Mouse (Mus musculus): ENCODE measurements around the gene Trim9. TPM values are rescaled to one million over a fixed set of nuclear protein-coding genes. Genes with fewer than 3 reads are reported as not detected.

The Trim9 gene
- 66.6 and 69.5 TPM in 2 replicates for polyA plus RNA-seq (2021; fragmentation: Nextera tagmentation)
- long read RNA-seq, experiment 1, full-length matches to known transcripts: 66 of 384 reads
- long read RNA-seq, experiment 1, partial matches to known transcripts: 173 of 384 reads
- long read RNA-seq, experiment 1, other reads (novel, unspliced or antisense): 145 of 384 reads
- long read RNA-seq, experiment 2, full-length matches to known transcripts: 4 of 64 reads
- long read RNA-seq, experiment 2, partial matches to known transcripts: 18 of 64 reads
- long read RNA-seq, experiment 2, other reads (novel, unspliced or antisense): 42 of 64 reads

DNA sequence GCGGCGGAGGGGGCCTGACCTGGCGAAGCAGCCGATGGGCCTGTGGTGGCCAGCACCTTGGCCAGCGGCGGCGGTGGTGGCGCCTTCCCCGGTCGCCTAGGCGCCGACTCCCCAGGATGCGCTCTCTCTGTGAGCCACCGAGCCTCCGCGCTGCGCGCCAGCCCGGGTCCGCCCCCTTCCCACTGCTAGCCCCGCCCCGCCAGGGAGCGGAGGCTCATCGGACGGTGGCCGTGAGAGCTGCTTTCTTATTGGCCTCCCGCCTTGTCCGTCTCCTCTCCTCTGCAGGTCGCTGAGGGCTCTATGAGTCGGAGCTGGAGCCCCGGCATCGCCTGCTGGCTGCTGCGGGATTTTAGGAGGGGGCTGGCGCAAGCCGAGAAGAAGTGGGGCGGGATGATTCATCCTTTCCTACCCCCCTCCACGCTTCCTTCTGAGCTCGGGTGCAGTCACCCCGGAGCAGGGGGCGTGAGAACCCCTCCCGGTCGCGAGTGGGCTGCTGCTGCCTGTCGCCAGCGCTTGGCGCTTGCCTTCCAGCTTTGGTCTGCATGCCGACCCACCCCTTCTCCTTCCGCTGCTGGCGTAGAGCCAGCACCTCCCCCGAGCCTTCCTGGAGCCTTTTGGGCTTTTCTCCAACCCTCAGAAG lies at the start of gene Trim9:
Gene Trim9 (minus strand): TSS at position 413 of the 640 bp plus-strand sequence.

DNA sequence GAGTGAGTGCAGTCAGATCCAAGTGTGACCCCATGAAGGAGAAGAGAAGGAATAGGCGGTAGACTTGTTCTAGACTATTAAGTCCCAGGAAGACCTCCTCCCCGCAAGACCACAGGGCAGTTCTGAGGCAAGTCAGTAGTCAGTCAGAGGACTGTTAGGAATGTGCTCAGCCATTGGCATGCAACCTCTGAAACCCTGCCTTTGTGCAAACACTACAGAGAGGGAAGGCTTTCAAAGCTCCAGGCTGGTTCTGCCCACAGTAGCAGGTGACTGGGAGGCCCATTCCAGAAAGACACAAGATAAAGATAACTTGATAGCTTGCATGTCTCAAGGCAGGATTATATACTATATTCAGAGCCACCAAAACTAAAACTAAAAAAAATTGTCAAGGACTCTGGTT lies 116.1 kb downstream of the Trim9 start, which contains the start of gene Pygl:
Gene Pygl (minus strand): TSS at position 195 of the 400 bp plus-strand sequence.

Other genes with a start within 250 kb of the Trim9 start
- gene Nin, start 233.9 kb downstream of the Trim9 start, polyA plus RNA-seq (2021; fragmentation: Nextera tagmentation): 3.2 and 3.9 TPM in 2 replicates
- not detected in 2 replicates for gene Abhd12b, start 193.5 kb downstream of the Trim9 start, polyA plus RNA-seq (2021; fragmentation: Nextera tagmentation)
- 2.7 and 3.2 TPM in 2 replicates for gene Pygl, start 116.1 kb downstream of the Trim9 start, polyA plus RNA-seq (2021; fragmentation: Nextera tagmentation)
- gene Tmx1, start 105.5 kb upstream of the Trim9 start, polyA plus RNA-seq (2021; fragmentation: Nextera tagmentation): 25.8 and 28.5 TPM in 2 replicates

Measured in left cerebral cortex, adult 6 months (tissue).